Mouse (Mus musculus) spleen, adult 2 months (tissue): ENCODE data around the gene Cep128.

ENCODE experiments used
- CTCF ChIP-seq: fragments of 200-500 bp; IDR thresholded peaks from 2 replicates; pipeline ENCODE4 v1.5.1; 2011; ENCODE audit warnings: mild to moderate bottlenecking, inconsistent platforms; ENCODE audit not compliant: insufficient read depth, insufficient read length, insufficient replicate concordance; ENCODE audit errors: extremely low read depth
- POLR2A ChIP-seq: fragments of 200-500 bp; IDR thresholded peaks from 2 replicates; pipeline ENCODE4 v1.6.1; 2011; ENCODE audit warnings: low read depth, low read length, inconsistent platforms

- no peak for TF ChIP-seq POLR2A
- no peak for TF ChIP-seq CTCF
These were observed 163.6 kb downstream of the Cep128 start for GRCm38 (mm10) chr12:91220609-91221008.
